Mouse (Mus musculus): Measurements from ENCODE around the gene Mrps18c. TPM values are rescaled to one million over a fixed set of nuclear protein-coding genes. Genes with fewer than 3 reads are reported as not detected.

Mrps18c gene
- polyA plus RNA-seq, 1 experiment from 2014 or later: 174 TPM

DNA sequence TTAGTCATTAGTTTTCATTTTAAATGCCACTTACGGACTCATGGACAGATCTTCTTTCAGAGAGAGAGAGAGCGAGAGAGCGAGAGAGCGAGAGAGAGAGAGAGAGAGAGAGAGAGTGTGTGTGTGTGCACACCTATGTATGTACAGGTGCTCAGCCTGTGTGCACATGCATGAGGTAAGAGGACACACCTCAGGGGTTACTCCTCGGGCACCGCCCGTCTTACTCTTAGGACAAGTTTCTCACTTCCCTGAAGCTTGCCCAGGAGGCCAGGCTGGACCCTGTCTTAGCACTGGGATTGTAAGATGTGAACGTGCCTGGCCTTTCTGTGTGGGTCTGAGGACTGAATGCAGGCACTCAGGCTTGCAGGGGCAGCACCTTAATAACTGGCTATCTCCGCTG, 10.9 kb upstream of the Mrps18c start:
- no peaks in the 10 kb centered on the region for H3K27me3 ChIP-seq
- 89% methylated on average over 9 of the region's 9 CpGs for WGBS
- H3K36me3 ChIP-seq: peaks cover 86% of the 10 kb centered on the region
- no peak overlapping the region for H3K9ac ChIP-seq (replicated peaks)
- ATAC-seq: no peak
- no peak overlapping the region for H3K4me3 ChIP-seq (replicated peaks)
- H3K9me3 ChIP-seq: no peaks in the 10 kb centered on the region
- no peaks in the 10 kb centered on the region for H3K4me1 ChIP-seq (replicated peaks)
- no peak overlapping the region for H3K27ac ChIP-seq
- no peak overlapping the region for H3K4me2 ChIP-seq (replicated peaks)

DNA sequence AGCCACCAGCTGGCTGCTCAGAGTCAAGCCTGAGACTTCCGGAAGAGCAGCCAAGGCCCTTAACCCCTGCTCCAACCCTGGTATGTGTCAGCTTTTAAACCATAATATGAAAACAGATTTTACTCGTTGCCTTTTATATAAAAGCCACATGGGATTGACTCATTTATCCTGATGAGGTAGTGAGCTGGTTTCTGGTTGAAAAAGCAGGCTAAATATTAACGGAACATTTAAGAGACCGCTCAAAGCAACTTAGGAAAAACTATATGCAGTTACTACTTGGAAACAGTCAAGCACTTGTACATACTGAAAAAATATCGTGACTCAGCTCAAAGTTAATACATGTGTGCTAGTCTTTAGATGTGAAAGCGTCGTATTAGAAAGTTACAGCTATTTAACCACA, 6.2 kb upstream of the Mrps18c start:
- Histone ChIP-seq H3K27me3 (no peaks in the 10 kb centered on the region), H3K4me3 (replicated peaks) (no peak overlapping the region)

DNA sequence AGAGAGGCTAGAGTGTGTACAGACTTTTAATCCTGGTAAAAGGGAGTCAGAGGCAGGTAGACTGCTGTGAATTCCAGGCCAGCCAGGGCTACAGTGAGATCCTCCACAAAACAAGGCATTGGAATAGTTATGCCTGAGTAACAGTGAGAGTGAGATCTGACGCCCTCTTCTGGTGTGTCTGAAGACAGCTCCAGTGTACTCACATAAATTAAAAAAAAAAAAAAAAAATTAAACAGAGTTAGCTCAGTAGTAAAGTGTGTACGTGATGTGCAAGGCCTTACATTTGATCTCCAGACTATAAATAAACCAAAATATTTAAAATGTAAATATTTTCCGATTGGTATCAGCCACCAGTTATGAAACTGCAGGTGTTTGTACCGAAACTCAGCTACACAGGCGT, 4.3 kb upstream of the Mrps18c start:
- ATAC-seq: no peak
- Histone ChIP-seq H3K4me3 (replicated peaks) (no peak overlapping the region), H3K27ac (no peak overlapping the region), H3K4me1 (replicated peaks) (peaks cover 11% of the 10 kb centered on the region), H3K9ac (replicated peaks) (no peak overlapping the region), H3K9me3 (no peaks in the 10 kb centered on the region), H3K36me3 (peaks cover 63% of the 10 kb centered on the region), H3K4me2 (replicated peaks) (no peak overlapping the region), H3K27me3 (no peaks in the 10 kb centered on the region)
- WGBS: 83% methylated on average over 5 of the region's 5 CpGs

More for the DNA sequence above, 6.2 kb upstream of the Mrps18c start:
- H3K27ac ChIP-seq: no peak overlapping the region
- H3K36me3 ChIP-seq: peaks cover 81% of the 10 kb centered on the region
- H3K9me3 ChIP-seq: no peaks in the 10 kb centered on the region
- peaks cover 2% of the 10 kb centered on the region for H3K4me1 ChIP-seq (replicated peaks)
- H3K4me2 ChIP-seq (replicated peaks): no peak overlapping the region
- 95% methylated on average over 7 of the region's 7 CpGs for WGBS
- ATAC-seq: no peak
- H3K9ac ChIP-seq (replicated peaks): no peak overlapping the region

DNA sequence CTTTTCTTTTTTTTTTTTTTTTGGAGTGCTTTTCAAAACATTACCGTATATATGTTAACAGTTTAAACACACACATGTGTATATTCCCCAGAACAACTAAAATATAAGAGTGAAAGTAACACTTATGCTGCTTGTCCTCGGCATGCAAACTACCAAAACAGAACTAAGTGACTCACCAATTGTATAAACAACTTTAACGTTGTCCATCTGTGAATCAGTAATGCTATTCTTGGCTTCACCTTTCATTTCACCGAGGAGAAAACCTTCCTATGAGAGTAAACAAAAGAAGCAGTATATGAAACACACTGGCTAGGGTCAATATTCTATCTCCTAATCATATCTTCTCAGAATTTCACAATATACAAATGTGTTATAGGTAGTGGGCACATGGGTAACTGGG, 19.9 kb downstream of the Mrps18c start:
- Histone ChIP-seq H3K27me3 (no peaks in the 10 kb centered on the region), H3K4me1 (replicated peaks) (peaks cover 12% of the 10 kb centered on the region), H3K27ac (no peak overlapping the region), H3K9me3 (no peaks in the 10 kb centered on the region), H3K9ac (replicated peaks) (no peak overlapping the region), H3K36me3 (peaks cover 12% of the 10 kb centered on the region), H3K4me2 (replicated peaks) (no peak overlapping the region), H3K4me3 (replicated peaks) (no peak overlapping the region)
- ATAC-seq: no peak
- WGBS: 90% methylated on average over 4 of the region's 4 CpGs

DNA sequence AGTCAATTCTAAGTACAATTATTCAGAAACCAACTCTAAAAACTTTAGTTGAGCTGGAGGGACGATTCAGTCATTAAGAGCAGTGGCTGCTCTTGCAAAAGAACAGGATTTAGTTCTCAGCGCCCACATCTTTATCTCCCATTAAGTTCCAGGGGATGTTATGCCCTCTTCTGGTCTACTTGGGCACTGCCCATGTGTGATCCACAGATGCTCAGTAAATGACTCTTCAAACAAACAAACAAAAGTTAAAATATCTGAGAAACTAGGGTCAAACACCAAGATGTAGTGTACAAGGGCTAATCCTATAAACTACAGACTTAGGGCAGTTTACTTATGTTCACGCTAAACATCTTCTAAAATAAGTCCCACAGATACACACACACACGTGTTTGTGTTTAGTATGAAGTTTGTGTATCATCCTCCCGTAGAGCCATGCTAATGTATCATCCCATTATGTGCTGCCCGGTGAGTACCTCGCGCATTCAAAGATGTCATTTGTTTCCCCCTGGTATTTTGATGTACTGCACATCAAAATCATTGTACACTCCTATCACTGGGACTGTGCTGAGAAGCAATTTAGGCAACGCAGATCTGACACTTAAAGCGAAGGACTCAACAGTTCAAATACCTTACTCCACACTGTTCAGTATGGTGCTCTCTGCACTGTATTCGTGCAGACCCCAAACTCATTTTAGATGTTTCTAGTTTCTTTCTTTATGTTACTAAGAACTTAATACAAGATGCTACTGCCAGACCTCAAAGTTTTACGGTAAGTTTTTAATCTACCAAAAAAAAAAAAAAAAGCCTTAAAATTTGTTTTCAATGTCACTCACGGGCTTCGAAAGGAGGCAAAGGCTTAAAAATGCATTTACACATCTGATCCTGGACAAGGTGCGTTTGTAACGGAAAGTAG, 21.4 kb downstream of the Mrps18c start:
- H3K9me3 ChIP-seq: no peaks in the 10 kb centered on the region
- peak overlapping the region; percentile 94 for H3K9ac ChIP-seq (replicated peaks)
- H3K4me3 ChIP-seq (replicated peaks): peak overlapping the region; percentile 86
- H3K4me2 ChIP-seq (replicated peaks): peak overlapping the region; percentile 84
- ATAC-seq: no peak
- H3K4me1 ChIP-seq (replicated peaks): peaks cover 12% of the 10 kb centered on the region
- H3K27ac ChIP-seq: no peak overlapping the region
- 34% methylated on average over 16 of the region's 16 CpGs for WGBS
- H3K36me3 ChIP-seq: peaks cover 7% of the 10 kb centered on the region
- no peaks in the 10 kb centered on the region for H3K27me3 ChIP-seq

- Histone ChIP-seq H3K27me3 (no peaks in the 10 kb centered on the region), H3K4me1 (replicated peaks) (peaks cover 12% of the 10 kb centered on the region), H3K4me3 (replicated peaks) (peak within 1 kb of the TSS; percentile 86), H3K27ac (peak within 1 kb of the TSS; percentile 86), H3K9ac (replicated peaks) (peak within 1 kb of the TSS; percentile 94), H3K9me3 (no peaks in the 10 kb centered on the region), H3K4me2 (replicated peaks) (peak within 1 kb of the TSS; percentile 84), H3K36me3 (peaks cover 5% of the 10 kb centered on the region)
- under 1% methylated on average over 63 of the region's 63 CpGs for WGBS
- peak; percentile 98 for ATAC-seq
These were observed 22.2 kb downstream of the Mrps18c start, which contains the start of gene Abraxas1 for GRCm38 (mm10) chr5:100820483-100821184. Abraxas1 (minus strand) TSS chr5:100820965.

GRCm38 (mm10) chr5:100821375-100821774, 22.9 kb downstream of the Mrps18c start:
- Histone ChIP-seq H3K27me3 (no peaks in the 10 kb centered on the region), H3K4me2 (replicated peaks) (peak overlapping the region; percentile 84), H3K4me3 (replicated peaks) (peak overlapping the region; percentile 86), H3K36me3 (0 out of 2 replicates have a peak, but pooled peaks cover 2% of the 10 kb centered on the region), H3K9ac (replicated peaks) (no peak overlapping the region), H3K4me1 (replicated peaks) (peaks cover 12% of the 10 kb centered on the region), H3K9me3 (no peaks in the 10 kb centered on the region), H3K27ac (no peak overlapping the region)
- ATAC-seq: no peak
- 83% methylated on average over 8 of the region's 8 CpGs for whole genome bisulfite sequencing

GRCm38 (mm10) chr5:100822826-100823225, 24.4 kb downstream of the Mrps18c start:
- Histone ChIP-seq H3K27ac (no peak overlapping the region), H3K9me3 (no peaks in the 10 kb centered on the region), H3K27me3 (no peaks in the 10 kb centered on the region), H3K36me3 (0 out of 2 replicates have a peak, but pooled peaks cover 2% of the 10 kb centered on the region), H3K4me3 (replicated peaks) (no peak overlapping the region), H3K4me1 (replicated peaks) (peaks cover 12% of the 10 kb centered on the region), H3K9ac (replicated peaks) (no peak overlapping the region), H3K4me2 (replicated peaks) (no peak overlapping the region)
- WGBS: 90% methylated on average over 7 of the region's 7 CpGs
- ATAC-seq: no peak

- Histone ChIP-seq H3K27ac (no peak overlapping the region), H3K4me1 (replicated peaks) (peaks cover 4% of the 10 kb centered on the region; the same call in 1 of the 2 replicates), H3K9me3 (no peaks in the 10 kb centered on the region), H3K36me3 (no peaks in the 10 kb centered on the region), H3K9ac (replicated peaks) (no peak overlapping the region), H3K4me3 (replicated peaks) (no peak overlapping the region), H3K27me3 (no peaks in the 10 kb centered on the region), H3K4me2 (replicated peaks) (no peak overlapping the region)
- no peak for ATAC-seq
- 22% methylated on average over 2 of the region's 2 CpGs for WGBS
These were observed 27.5 kb downstream of the Mrps18c start for GRCm38 (mm10) chr5:100825975-100826374.

DNA sequence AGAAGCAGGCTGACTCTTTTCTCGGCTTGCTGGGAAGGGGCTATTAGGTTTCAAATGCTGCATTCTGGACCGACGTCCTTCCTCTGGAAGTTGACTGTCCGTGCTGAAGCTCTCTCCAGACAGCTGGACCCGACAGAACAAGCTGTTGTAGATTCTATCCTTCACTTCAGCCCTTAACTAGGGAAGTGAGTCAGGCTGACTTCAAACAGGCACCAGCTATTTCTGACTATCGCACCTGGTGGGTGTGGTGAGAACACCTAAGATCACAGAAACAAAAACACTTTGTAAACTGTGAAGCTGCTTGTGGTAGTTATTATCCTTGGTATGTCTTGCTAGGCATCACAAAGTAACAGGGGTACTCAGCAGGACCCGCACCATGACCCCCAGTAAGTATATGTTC, 28.1 kb downstream of the Mrps18c start:
- Histone ChIP-seq H3K4me1 (replicated peaks) (no peaks in the 10 kb centered on the region), H3K9ac (replicated peaks) (no peak overlapping the region), H3K27ac (no peak overlapping the region), H3K4me2 (replicated peaks) (no peak overlapping the region), H3K9me3 (no peaks in the 10 kb centered on the region), H3K4me3 (replicated peaks) (no peak overlapping the region), H3K27me3 (no peaks in the 10 kb centered on the region), H3K36me3 (no peaks in the 10 kb centered on the region)
- ATAC-seq: no peak
- WGBS: 84% methylated on average over 7 of the region's 7 CpGs

GRCm38 (mm10) chr5:100828701-100829100, 30.3 kb downstream of the Mrps18c start:
- ATAC-seq: no peak
- 92% methylated on average over 3 of the region's 3 CpGs for WGBS
- H3K4me2 ChIP-seq (replicated peaks): no peak overlapping the region
- no peak overlapping the region for H3K27ac ChIP-seq
- no peaks in the 10 kb centered on the region for H3K4me1 ChIP-seq (replicated peaks)
- H3K9me3 ChIP-seq: no peaks in the 10 kb centered on the region
- H3K36me3 ChIP-seq: no peaks in the 10 kb centered on the region
- no peak overlapping the region for H3K4me3 ChIP-seq (replicated peaks)
- no peak overlapping the region for H3K9ac ChIP-seq (replicated peaks)
- H3K27me3 ChIP-seq: no peaks in the 10 kb centered on the region

- Histone ChIP-seq H3K4me3 (replicated peaks) (no peak overlapping the region), H3K27ac (no peak overlapping the region), H3K9me3 (no peaks in the 10 kb centered on the region), H3K36me3 (no peaks in the 10 kb centered on the region), H3K4me1 (replicated peaks) (no peaks in the 10 kb centered on the region), H3K9ac (replicated peaks) (no peak overlapping the region), H3K27me3 (no peaks in the 10 kb centered on the region), H3K4me2 (replicated peaks) (no peak overlapping the region)
- no peak for ATAC-seq
- 97% methylated on average over 3 of the region's 3 CpGs for WGBS
These were observed 34.3 kb downstream of the Mrps18c start for GRCm38 (mm10) chr5:100832680-100833079.

All from midbrain, embryonic 13.5 days (tissue).